Mouse (Mus musculus) midbrain, embryonic 16.5 days (tissue): ENCODE results near the gene Sipa1l2. TPM values are rescaled to one million over a fixed set of nuclear protein-coding genes. Genes with fewer than 3 reads are reported as not detected.

Source experiments
- ATAC-seq: fragments of 200-750 bp; cut with Nextera tagmentation; 2 replicates; pipeline ENCODE4 v1.8.0; 2017; ENCODE audit warnings: moderate TSS enrichment
- H3K27ac ChIP-seq: fragments of 300-500 bp; sonication (generic); 2 replicates; pipeline ENCODE4 v1.5.1; 2014; ENCODE audit warnings: mild to moderate bottlenecking, low read length, mixed read lengths
- H3K27me3 ChIP-seq: fragments of 300-500 bp; sonication (generic); 2 replicates; pipeline ENCODE4 v1.6.1; 2014; ENCODE audit warnings: low read depth, low read length, mixed read lengths; ENCODE audit not compliant: control insufficient read depth, insufficient read depth
- H3K36me3 ChIP-seq: fragments of 300-500 bp; sonication (generic); 2 replicates; pipeline ENCODE4 v1.6.1; 2014; ENCODE audit warnings: mild to moderate bottlenecking, low read length, moderate library complexity, mixed read lengths; ENCODE audit not compliant: control insufficient read depth, insufficient read depth
- H3K4me1 ChIP-seq: fragments of 300-500 bp; sonication (generic); 2 replicates; pipeline ENCODE4 v1.6.1; 2014; ENCODE audit warnings: mild to moderate bottlenecking, low read length, mixed read lengths; ENCODE audit not compliant: control insufficient read depth, insufficient read depth
- H3K4me2 ChIP-seq: fragments of 300-500 bp; sonication (generic); 2 replicates; pipeline ENCODE4 v1.6.1; 2014; ENCODE audit warnings: mild to moderate bottlenecking, low read length, mixed read lengths
- H3K4me3 ChIP-seq: fragments of 300-500 bp; sonication (generic); 2 replicates; pipeline ENCODE4 v1.5.1; 2014; ENCODE audit warnings: low read depth, mild to moderate bottlenecking, low read length, moderate library complexity, mixed read lengths
- H3K9ac ChIP-seq: fragments of 300-500 bp; sonication (generic); 2 replicates; pipeline ENCODE4 v1.6.1; 2014; ENCODE audit warnings: low read depth, low read length, mixed read lengths
- H3K9me3 ChIP-seq: fragments of 300-500 bp; sonication (generic); replicated peaks from 2 replicates; pipeline ENCODE4 v1.6.1; 2014; ENCODE audit warnings: mild to moderate bottlenecking, low read length, mixed read lengths; ENCODE audit not compliant: control insufficient read depth, poor library complexity, severe bottlenecking
- WGBS: fragments of 180-500 bp; shearing (Covaris S2); extraction: QIAGEN DNeasy Blood & Tissue Kit; methylation state at CpG from one replicate; pipeline ENCODE4 v1.1.7; 2014; 5-methylcytosine and 5-hydroxymethylcytosine counted together
- polyA plus RNA-seq: library from polyadenylated mRNA; unstranded; fragments of >200 nt; fragmentation: Nextera tagmentation; extraction: Ambion mirVana; gene quantifications from 2 replicates; pipeline ENCODE4 v1.2.1, GENCODE M21; 2015

Gene Sipa1l2
- polyA plus RNA-seq, 1 experiment from 2014 or later: 21.7 TPM

DNA sequence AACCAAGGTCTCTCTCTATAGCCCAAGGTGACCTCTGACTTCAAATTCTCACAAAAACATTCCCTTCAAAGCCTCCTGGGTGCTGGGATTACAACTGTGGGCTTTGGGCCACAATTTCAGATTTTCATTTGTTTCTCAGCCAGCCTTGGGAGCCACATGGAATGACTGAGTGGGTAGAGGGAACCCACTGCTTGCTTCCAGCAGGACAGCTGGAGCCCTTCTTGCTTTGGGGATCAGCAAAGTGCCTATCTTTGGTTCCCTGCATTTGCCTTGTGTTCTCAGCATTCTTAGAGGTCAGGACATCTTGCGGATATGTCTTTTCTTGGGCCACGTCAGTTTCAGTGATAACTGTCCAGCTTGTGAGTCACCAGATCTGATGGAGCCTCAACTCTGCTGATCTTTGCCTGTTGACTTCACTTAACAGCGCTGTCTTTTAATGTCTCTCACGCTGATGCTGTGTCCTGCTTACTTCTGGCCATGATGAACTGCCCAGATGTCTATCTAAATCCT lies 38.2 kb upstream of the Sipa1l2 start:
- H3K4me3 ChIP-seq: no peak overlapping the region
- H3K27ac ChIP-seq: no peak overlapping the region
- no peaks in the 10 kb centered on the region for H3K27me3 ChIP-seq
- 93% methylated on average over 4 of the region's 4 CpGs for WGBS
- H3K4me2 ChIP-seq: no peak overlapping the region
- H3K36me3 ChIP-seq: no peaks in the 10 kb centered on the region
- no peaks in the 10 kb centered on the region for H3K9me3 ChIP-seq
- H3K9ac ChIP-seq: no peak overlapping the region
- ATAC-seq: no peak
- no peaks in the 10 kb centered on the region for H3K4me1 ChIP-seq

GRCm38 (mm10) chr8:125606937-125607336 lies 37.3 kb upstream of the Sipa1l2 start:
- H3K4me3 ChIP-seq: no peak overlapping the region
- H3K4me1 ChIP-seq: no peaks in the 10 kb centered on the region
- no peaks in the 10 kb centered on the region for H3K9me3 ChIP-seq
- H3K27ac ChIP-seq: no peak overlapping the region
- no peak overlapping the region for H3K4me2 ChIP-seq
- ATAC-seq: no peak
- no peaks in the 10 kb centered on the region for H3K27me3 ChIP-seq
- no peaks in the 10 kb centered on the region for H3K36me3 ChIP-seq
- H3K9ac ChIP-seq: no peak overlapping the region
- WGBS: 67% methylated on average over 3 of the region's 3 CpGs

DNA sequence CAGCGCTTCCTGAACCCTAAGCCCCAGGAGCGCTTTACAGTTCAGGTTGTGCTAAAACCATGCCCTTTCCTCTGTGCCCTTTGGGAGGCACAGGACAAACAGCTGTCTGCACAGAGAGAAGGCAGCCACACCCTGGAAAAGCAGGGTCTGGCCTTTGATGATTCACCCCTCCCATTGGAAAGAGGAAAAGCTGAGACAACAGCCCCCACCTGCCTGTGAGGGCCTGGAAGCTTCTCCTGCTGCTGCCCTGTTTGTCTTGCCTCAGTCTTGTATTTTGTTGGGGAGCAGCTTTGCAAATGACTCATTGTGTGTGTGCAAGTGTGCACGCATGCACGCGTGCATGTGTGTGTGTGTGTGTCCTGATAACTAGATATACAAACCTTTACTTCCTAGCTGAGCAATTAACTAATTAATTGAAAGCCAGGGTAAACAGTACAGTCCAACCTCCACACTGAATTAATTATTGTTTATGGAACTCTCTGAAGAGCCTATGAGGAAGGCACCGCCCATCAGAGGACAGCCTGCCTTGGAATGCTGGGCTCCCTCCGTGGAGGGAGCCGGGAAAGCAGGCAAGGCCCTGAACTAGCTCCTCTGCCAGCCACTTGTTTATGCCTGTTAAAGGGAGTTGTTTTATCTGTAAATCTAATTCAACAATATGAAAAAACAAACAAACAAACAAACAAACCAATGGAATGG lies 35.4 kb upstream of the Sipa1l2 start:
- H3K4me1 ChIP-seq: no peaks in the 10 kb centered on the region
- no peak overlapping the region for H3K4me3 ChIP-seq
- 76% methylated on average over 8 of the region's 8 CpGs for WGBS
- no peak for ATAC-seq
- H3K27ac ChIP-seq: no peak overlapping the region
- H3K4me2 ChIP-seq: no peak overlapping the region
- no peaks in the 10 kb centered on the region for H3K9me3 ChIP-seq
- H3K36me3 ChIP-seq: no peaks in the 10 kb centered on the region
- no peak overlapping the region for H3K9ac ChIP-seq
- no peaks in the 10 kb centered on the region for H3K27me3 ChIP-seq

- no peak for ATAC-seq
- 89% methylated on average over 18 of the region's 18 CpGs for WGBS
These were observed 34.7 kb upstream of the Sipa1l2 start for GRCm38 (mm10) chr8:125604213-125604816.

GRCm38 (mm10) chr8:125603312-125603840 lies 33.8 kb upstream of the Sipa1l2 start:
- Histone ChIP-seq H3K4me2 (no peak overlapping the region), H3K9me3 (no peaks in the 10 kb centered on the region), H3K4me1 (no peaks in the 10 kb centered on the region), H3K4me3 (no peak overlapping the region), H3K27ac (no peak overlapping the region), H3K9ac (no peak overlapping the region), H3K36me3 (no peaks in the 10 kb centered on the region), H3K27me3 (no peaks in the 10 kb centered on the region)
- no peak for ATAC-seq
- 91% methylated on average over 8 of the region's 8 CpGs for WGBS

More at GRCm38 (mm10) chr8:125604213-125604816, 34.7 kb upstream of the Sipa1l2 start:
- Histone ChIP-seq H3K4me3 (no peak overlapping the region), H3K4me1 (no peaks in the 10 kb centered on the region), H3K4me2 (no peak overlapping the region), H3K27me3 (no peaks in the 10 kb centered on the region), H3K36me3 (no peaks in the 10 kb centered on the region), H3K9me3 (no peaks in the 10 kb centered on the region), H3K9ac (no peak overlapping the region), H3K27ac (no peak overlapping the region)

DNA sequence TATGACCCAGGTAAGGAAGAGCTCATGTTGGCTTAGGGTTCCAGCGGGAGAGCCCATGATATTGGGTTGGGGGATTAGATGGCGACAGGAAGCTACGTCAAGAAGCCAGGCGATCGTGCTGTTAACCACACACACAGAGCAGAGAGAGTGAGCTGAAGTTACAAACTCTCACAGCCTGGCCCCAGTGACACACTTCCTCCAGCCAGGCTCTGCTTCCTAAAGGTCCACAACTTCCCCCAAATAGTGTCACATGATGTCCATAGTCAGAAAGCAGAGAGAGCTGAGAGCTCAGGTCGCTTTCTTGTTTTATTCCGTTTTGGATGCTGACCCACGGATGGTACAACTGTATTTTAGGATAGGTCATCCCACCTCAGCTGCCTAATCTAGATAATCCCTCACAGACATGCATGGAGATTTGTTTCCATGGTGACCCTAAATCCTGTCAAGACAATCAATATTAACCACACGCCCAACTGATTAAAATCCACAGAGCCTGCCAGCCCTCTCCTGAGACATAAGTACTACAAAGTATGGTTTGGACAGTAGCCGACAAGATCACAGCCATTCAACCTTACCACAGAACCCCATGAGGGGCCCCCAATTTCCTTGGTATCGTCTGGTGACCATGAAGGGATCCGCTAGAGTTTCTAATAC lies 30.6 kb upstream of the Sipa1l2 start:
- no peak overlapping the region for H3K9ac ChIP-seq
- H3K4me3 ChIP-seq: no peak overlapping the region
- H3K4me1 ChIP-seq: no peaks in the 10 kb centered on the region
- 62% methylated on average over 12 of the region's 12 CpGs for WGBS
- no peak overlapping the region for H3K4me2 ChIP-seq
- H3K27ac ChIP-seq: no peak overlapping the region
- ATAC-seq: no peak
- H3K9me3 ChIP-seq: no peaks in the 10 kb centered on the region
- no peaks in the 10 kb centered on the region for H3K27me3 ChIP-seq
- H3K36me3 ChIP-seq: no peaks in the 10 kb centered on the region

DNA sequence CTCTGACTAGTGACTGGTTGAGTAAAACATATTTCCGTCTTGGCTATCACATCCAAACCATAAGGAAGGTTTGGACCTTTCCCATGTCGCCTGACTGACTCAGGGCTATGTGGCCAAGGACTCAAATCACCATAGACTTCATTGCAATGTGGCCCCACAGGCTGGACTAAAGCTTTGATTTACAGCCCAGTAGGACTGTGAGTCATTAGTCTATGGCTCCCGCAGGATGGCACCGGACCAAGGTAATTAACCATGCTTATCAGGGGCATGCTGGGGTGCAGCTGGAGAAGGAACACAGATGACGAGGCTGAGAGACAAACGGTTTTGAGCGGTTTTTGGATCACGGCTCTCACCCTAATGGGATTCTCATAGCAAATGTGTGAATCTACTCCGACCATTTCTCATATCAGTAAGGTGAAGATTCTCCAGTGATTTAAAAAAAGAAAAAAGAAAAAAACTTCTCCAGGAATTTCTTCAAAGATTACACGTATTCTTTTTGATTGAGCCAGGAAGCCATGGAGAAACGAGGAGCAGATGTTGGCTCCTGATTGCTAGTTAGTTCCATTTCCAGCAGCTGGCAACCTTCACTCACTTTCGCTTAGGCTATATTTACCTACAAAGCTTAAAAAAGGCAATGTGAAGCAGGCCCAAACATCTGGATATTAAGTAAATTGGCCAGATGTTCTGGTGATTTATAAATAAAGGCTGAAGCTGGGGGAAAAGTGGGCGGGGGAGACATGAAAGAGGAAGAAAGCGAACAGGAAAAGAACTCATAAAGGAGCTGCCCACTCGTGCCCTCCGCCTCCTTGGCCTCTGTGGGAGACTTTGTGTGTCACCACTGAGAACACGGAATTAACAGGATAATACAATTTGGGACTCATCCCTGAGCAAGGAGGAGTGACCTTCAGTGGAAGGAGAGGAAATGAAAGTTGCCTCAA lies 26.2 kb upstream of the Sipa1l2 start:
- no peaks in the 10 kb centered on the region for H3K9me3 ChIP-seq
- H3K36me3 ChIP-seq: no peaks in the 10 kb centered on the region
- no peaks in the 10 kb centered on the region for H3K27me3 ChIP-seq
- no peak overlapping the region for H3K4me3 ChIP-seq
- 61% methylated on average over 17 of the region's 17 CpGs for WGBS
- no peak overlapping the region for H3K27ac ChIP-seq
- H3K9ac ChIP-seq: no peak overlapping the region
- no peaks in the 10 kb centered on the region; the same call in 1 of the 2 replicates for H3K4me1 ChIP-seq
- ATAC-seq: no peak
- no peak overlapping the region for H3K4me2 ChIP-seq

- Histone ChIP-seq H3K9me3 (no peaks in the 10 kb centered on the region), H3K9ac (no peak overlapping the region), H3K27ac (no peak overlapping the region), H3K27me3 (no peaks in the 10 kb centered on the region), H3K4me1 (no peaks in the 10 kb centered on the region; the same call in 1 of the 2 replicates), H3K4me2 (no peak overlapping the region), H3K4me3 (no peak overlapping the region), H3K36me3 (no peaks in the 10 kb centered on the region)
- 29% methylated on average over 3 of the region's 3 CpGs for WGBS
- ATAC-seq: peak; percentile 42; the same call in 1 of the 2 replicates
These were observed 20.8 kb upstream of the Sipa1l2 start for GRCm38 (mm10) chr8:125590363-125590762.
